In genomic region chr1:133709292-133709691, GRCm38 (mm10) we compare ENCODE assay signal across 26 mouse cellular contexts. TPM values are rescaled to one million over a fixed set of nuclear protein-coding genes. Genes with fewer than 3 reads are reported as not detected.
DNase-seq lines count a peak whose midpoint lies in the region; ATAC-seq and TF ChIP-seq lines count a peak whose summit lies in the region.
"Had no signal": no experiment of that assay in that cellular context is flagged by ENCODE, and none has a peak within 500 bp of the region (broad histone marks: within the 10 kb centered on the region; RNA-seq: fewer than 3 reads in every experiment).

No protein-coding gene starts in this region.

- no peak overlapping the region for H3K4me3 ChIP-seq in hindbrain, postnatal 0 days (ENCODE audit: low read length)
- H3K4me3 ChIP-seq in hindbrain, embryonic 11.5 days (ENCODE audit: low read depth, low read length), result no peak overlapping the region
- H3K4me3 ChIP-seq in limb, embryonic 12.5 days (replicated peaks), result no peak overlapping the region
- H3K4me3 ChIP-seq: hindbrain, embryonic 15.5 days had no signal

- H3K4me2 ChIP-seq in hindbrain, postnatal 0 days (ENCODE audit: low read depth, low read length), result no peak overlapping the region
- H3K4me2 ChIP-seq in hindbrain, embryonic 11.5 days (replicated peaks; ENCODE audit: low read depth, low read length), result no peak overlapping the region
- H3K4me2 ChIP-seq in limb, embryonic 12.5 days, result no peak overlapping the region
- H3K4me2 ChIP-seq: hindbrain, embryonic 15.5 days; midbrain, embryonic 11.5 days had no signal

- no peaks in the 10 kb centered on the region for H3K9me3 ChIP-seq in hindbrain, postnatal 0 days (ENCODE audit: low read length)
- no peaks in the 10 kb centered on the region for H3K9me3 ChIP-seq in hindbrain, embryonic 11.5 days (ENCODE audit: control insufficient read depth, low read length)
- H3K9me3 ChIP-seq in limb, embryonic 12.5 days, result no peaks in the 10 kb centered on the region
- H3K9me3 ChIP-seq: hindbrain, embryonic 15.5 days had no signal

- no peak for TF ChIP-seq CTCF in hindbrain, postnatal 0 days (IDR thresholded peaks at IDR 0.05; ENCODE audit: low read depth)

- no peaks in the 10 kb centered on the region for H3K4me1 ChIP-seq in hindbrain, postnatal 0 days (ENCODE audit: insufficient read depth, low read length)
- no peaks in the 10 kb centered on the region for H3K4me1 ChIP-seq in hindbrain, embryonic 11.5 days (replicated peaks; ENCODE audit: control insufficient read depth, insufficient read depth, low read length)
- H3K4me1 ChIP-seq in limb, embryonic 12.5 days (replicated peaks), result peaks cover 37% of the 10 kb centered on the region

- no peak overlapping the region for H3K27ac ChIP-seq in hindbrain, postnatal 0 days
- H3K27ac ChIP-seq in hindbrain, embryonic 11.5 days (ENCODE audit: low read depth, low read length), result no peak overlapping the region
- H3K27ac ChIP-seq in limb, embryonic 12.5 days, result no peak overlapping the region
- H3K27ac ChIP-seq: hindbrain, embryonic 15.5 days; liver, embryonic 14.5 days; macrophage had no signal

- H3K36me3 ChIP-seq in hindbrain, postnatal 0 days (ENCODE audit: insufficient read depth, low read length), result peaks cover 8% of the 10 kb centered on the region; the same call in 1 of the 2 replicates
- H3K36me3 ChIP-seq in hindbrain, embryonic 11.5 days (ENCODE audit: control insufficient read depth, insufficient read depth, low read length), result no peaks in the 10 kb centered on the region
- peaks cover 16% of the 10 kb centered on the region; the same call in 1 of the 2 replicates for H3K36me3 ChIP-seq in limb, embryonic 12.5 days

- no peak overlapping the region for H3K9ac ChIP-seq in hindbrain, postnatal 0 days (replicated peaks; ENCODE audit: low read length)
- H3K9ac ChIP-seq in hindbrain, embryonic 11.5 days (ENCODE audit: low read depth, low read length), result no peak overlapping the region
- H3K9ac ChIP-seq in limb, embryonic 12.5 days (replicated peaks), result no peak overlapping the region
- H3K9ac ChIP-seq: hindbrain, embryonic 15.5 days; liver, embryonic 14.5 days had no signal

- no peak for DNase-seq in hindbrain, postnatal 0 days (ENCODE audit: low spot score)
- no peak for DNase-seq in hindbrain, embryonic 11.5 days (ENCODE audit: low spot score)
- peak; percentile 32 for DNase-seq in ES-CJ7 (ENCODE audit: low read depth, low spot score)
- DNase-seq in thymus, postnatal 14 days, result peak; percentile 56
- no peak for DNase-seq in urinary bladder, adult 2 months (ENCODE audit: low spot score)
- DNase-seq in adrenal gland, adult 18-20 months (ENCODE audit: low spot score in 2 of 2), result no peak
- DNase-seq: adrenal gland, postnatal 10 days; cerebellum, postnatal 25 days; embryo, embryonic 11 days; heart, adult 18-20 months; heart, postnatal 36 days; right cerebral cortex, adult 18-20 months had no signal

- WGBS in hindbrain, postnatal 0 days, result 77% methylated on average over 3 of the region's 3 CpGs
- WGBS in hindbrain, embryonic 11.5 days, result 69% methylated on average over 3 of the region's 3 CpGs
- 49% methylated on average over 3 of the region's 3 CpGs for WGBS in limb, embryonic 12.5 days

- ATAC-seq in hindbrain, postnatal 0 days, result peak; percentile 24; the same call in 1 of the 2 replicates
- no peak for ATAC-seq in hindbrain, embryonic 11.5 days (ENCODE audit: low FRiP score)
- ATAC-seq in limb, embryonic 12.5 days (ENCODE audit: insufficient number of reproducible peaks, insufficient read depth, low FRiP score, low TSS enrichment, low read depth), result peak; percentile 38; the same call in 1 of the 2 replicates
- ATAC-seq: intestine, embryonic 16.5 days had no signal

- no peaks in the 10 kb centered on the region for H3K27me3 ChIP-seq in hindbrain, postnatal 0 days (ENCODE audit: insufficient read depth, low read length)
- H3K27me3 ChIP-seq in hindbrain, embryonic 11.5 days (ENCODE audit: control insufficient read depth, insufficient read depth, low read length), result no peaks in the 10 kb centered on the region
- no peaks in the 10 kb centered on the region for H3K27me3 ChIP-seq in limb, embryonic 12.5 days
- H3K27me3 ChIP-seq: CH12.LX; hindbrain, embryonic 15.5 days had no signal

RNA-seq across cellular contexts. Expression of gene Lax1, which starts 19.4 kb away (rescaled TPM):
- total RNA-seq in hindbrain, postnatal 0 days (2014; rRNA removed), result 0.10 TPM in 1 of 2 replicates, not detected in the other
- 0.08 and 0.13 TPM in 2 replicates for polyA plus RNA-seq in hindbrain, postnatal 0 days (2015; fragmentation: Nextera tagmentation; extraction: Ambion mirVana)
- 0.12 and 0.22 TPM in 2 replicates for polyA plus RNA-seq in hindbrain, embryonic 11.5 days (2014; fragmentation: Nextera tagmentation; extraction: Ambion mirVana)
- 1.1 and 1.3 TPM in 2 replicates for polyA plus RNA-seq in limb, embryonic 12.5 days (2016; fragmentation: Nextera tagmentation; extraction: Ambion mirVana)
- 2.4 and 4.1 TPM in 2 replicates for polyA plus RNA-seq in urinary bladder, adult 2 months (2012; rRNA removed)
- under 1 TPM; 0.32 to 0.33 TPM for total RNA-seq in adrenal gland, adult 18-20 months (2021)
- total RNA-seq: gastrocnemius, adult 8-10 months; layer of hippocampus, adult 18-20 months had no signal
- polyA plus RNA-seq: macrophage had no signal

RNA-seq across cellular contexts. Expression of gene Gm38394, which starts 48.2 kb away (rescaled TPM):
- 5.1 and 5.3 TPM in 2 replicates for total RNA-seq in hindbrain, postnatal 0 days (2014; rRNA removed)
- polyA plus RNA-seq in hindbrain, postnatal 0 days (2015; fragmentation: Nextera tagmentation; extraction: Ambion mirVana), result 1.2 and 1.7 TPM in 2 replicates
- polyA plus RNA-seq in hindbrain, embryonic 11.5 days (2014; fragmentation: Nextera tagmentation; extraction: Ambion mirVana), result 6.7 and 10.4 TPM in 2 replicates
- polyA plus RNA-seq in limb, embryonic 12.5 days (2016; fragmentation: Nextera tagmentation; extraction: Ambion mirVana), result 7.9 and 8.1 TPM in 2 replicates
- polyA plus RNA-seq in urinary bladder, adult 2 months (2012; rRNA removed), result 5.5 and 6.4 TPM in 2 replicates
- total RNA-seq in adrenal gland, adult 18-20 months (2021), result 10 to 100 TPM; 24.4 to 26.2 TPM

RNA-seq across cellular contexts. Expression of gene Zbed6, which starts 48.6 kb away (rescaled TPM):
- total RNA-seq in hindbrain, postnatal 0 days (2014; rRNA removed), result 6.0 and 7.8 TPM in 2 replicates
- polyA plus RNA-seq in hindbrain, postnatal 0 days (2015; fragmentation: Nextera tagmentation; extraction: Ambion mirVana), result 0.15 and 0.87 TPM in 2 replicates
- not detected in 2 replicates for polyA plus RNA-seq in hindbrain, embryonic 11.5 days (2014; fragmentation: Nextera tagmentation; extraction: Ambion mirVana)
- not detected in 2 replicates for polyA plus RNA-seq in limb, embryonic 12.5 days (2016; fragmentation: Nextera tagmentation; extraction: Ambion mirVana)
- 0.59 and 4.8 TPM in 2 replicates for polyA plus RNA-seq in urinary bladder, adult 2 months (2012; rRNA removed)
- 10 to 100 TPM in 1 of 2 experiments, 1 to 10 TPM in 1; 8.4 to 11.0 TPM for total RNA-seq in adrenal gland, adult 18-20 months (2021)
- polyA plus RNA-seq: forebrain, embryonic 11.5 days; heart, embryonic 14.5 days; hindbrain, embryonic 15.5 days; intestine, embryonic 16.5 days; kidney, embryonic 16.5 days; lung, embryonic 16.5 days; midbrain, embryonic 11.5 days; neural tube, embryonic 11.5 days had no signal

Comparison
In these comparisons a context has a peak if more than half of its experiments do, and no peak if none do; other contexts are left out.
1. DNase-seq: peak in ES-CJ7 (single experiment) and thymus, postnatal 14 days (single experiment); none in hindbrain, postnatal 0 days (single experiment), hindbrain, embryonic 11.5 days (single experiment), urinary bladder, adult 2 months (single experiment) and adrenal gland, adult 18-20 months (0 of 2).